Mouse (Mus musculus) neural tube, embryonic 13.5 days (tissue): ENCODE measurements around the gene Galnt15. TPM values are rescaled to one million over a fixed set of nuclear protein-coding genes. Genes with fewer than 3 reads are reported as not detected.

Experiments
- ATAC-seq: fragments of 200-750 bp; cut with Nextera tagmentation; 2 replicates; pipeline ENCODE4 v1.8.0; 2017; ENCODE audit warnings: low read depth, mild to moderate bottlenecking, moderate TSS enrichment, moderate library complexity
- H3K27ac ChIP-seq: fragments of 300-500 bp; sonication (generic); replicated peaks from 2 replicates; pipeline ENCODE4 v1.5.1; 2015; ENCODE audit warnings: moderate library complexity, mild to moderate bottlenecking, inconsistent platforms
- H3K27me3 ChIP-seq: fragments of 300-500 bp; sonication (generic); 2 replicates; pipeline ENCODE4 v1.6.1; 2015; ENCODE audit warnings: mild to moderate bottlenecking, inconsistent platforms
- H3K36me3 ChIP-seq: fragments of 300-500 bp; sonication (generic); 2 replicates; pipeline ENCODE4 v1.6.1; 2015; ENCODE audit warnings: mild to moderate bottlenecking, inconsistent platforms
- H3K4me1 ChIP-seq: fragments of 300-500 bp; sonication (generic); replicated peaks from 2 replicates; pipeline ENCODE4 v1.6.1; 2015; ENCODE audit warnings: inconsistent platforms
- H3K4me2 ChIP-seq: fragments of 300-500 bp; sonication (generic); 2 replicates; pipeline ENCODE4 v1.6.1; 2015; ENCODE audit warnings: inconsistent platforms, mild to moderate bottlenecking, moderate library complexity
- H3K4me3 ChIP-seq: fragments of 300-500 bp; sonication (generic); 2 replicates; pipeline ENCODE4 v1.5.1; 2015; ENCODE audit warnings: mild to moderate bottlenecking, inconsistent platforms
- H3K9ac ChIP-seq: fragments of 300-500 bp; sonication (generic); 2 replicates; pipeline ENCODE4 v1.6.1; 2015; ENCODE audit warnings: moderate library complexity, mild to moderate bottlenecking, inconsistent platforms
- H3K9me3 ChIP-seq: fragments of 300-500 bp; sonication (generic); 2 replicates; pipeline ENCODE4 v1.6.1; 2016; ENCODE audit warnings: inconsistent platforms
- WGBS: fragments of 180-500 bp; shearing (Covaris S2); methylation state at CpG from one replicate; pipeline ENCODE4 v1.1.7; 2015; 5-methylcytosine and 5-hydroxymethylcytosine counted together
- polyA plus RNA-seq: library from polyadenylated mRNA; unstranded; fragments of >200 nt; fragmentation: Nextera tagmentation; extraction: Ambion mirVana; gene quantifications from 2 replicates; pipeline ENCODE4 v1.2.1, GENCODE M21; 2015

The Galnt15 gene
- 0.15 and 0.23 TPM in 2 replicates for polyA plus RNA-seq

- H3K27ac ChIP-seq: no peak within 1 kb of the TSS
- no peak for ATAC-seq
Observed at GRCm38 (mm10) chr14:32028681-32029091, at the start of gene Galnt15. Gene Galnt15 (plus strand): TSS chr14:32028989.

GRCm38 (mm10) chr14:31994021-31994420 is 34.8 kb upstream of the Galnt15 start:
- ATAC-seq: no peak
- H3K36me3 ChIP-seq: no peaks in the 10 kb centered on the region
- H3K27me3 ChIP-seq: no peaks in the 10 kb centered on the region
- no peak overlapping the region for H3K4me3 ChIP-seq
- WGBS: 74% methylated on average over 8 of the region's 8 CpGs
- H3K4me2 ChIP-seq: no peak overlapping the region
- H3K4me1 ChIP-seq: no peaks in the 10 kb centered on the region
- no peaks in the 10 kb centered on the region for H3K9me3 ChIP-seq
- no peak overlapping the region for H3K27ac ChIP-seq
- H3K9ac ChIP-seq: no peak overlapping the region

More at GRCm38 (mm10) chr14:32028681-32029091, at the start of gene Galnt15:
- Histone ChIP-seq H3K4me3 (no peak within 1 kb of the TSS), H3K4me1 (peaks cover 19% of the 10 kb centered on the region), H3K9ac (no peak within 1 kb of the TSS), H3K9me3 (no peaks in the 10 kb centered on the region), H3K27me3 (no peaks in the 10 kb centered on the region), H3K4me2 (peak within 1 kb of the TSS; percentile 31), H3K36me3 (no peaks in the 10 kb centered on the region)
- WGBS: 20% methylated on average over 9 of the region's 9 CpGs

- H3K9ac ChIP-seq: no peak overlapping the region
- H3K36me3 ChIP-seq: no peaks in the 10 kb centered on the region
- H3K4me2 ChIP-seq: no peak overlapping the region
- no peaks in the 10 kb centered on the region for H3K27me3 ChIP-seq
- peaks cover 7% of the 10 kb centered on the region; the same call in 1 of the 2 replicates for H3K4me1 ChIP-seq
- H3K9me3 ChIP-seq: no peaks in the 10 kb centered on the region
- 76% methylated on average over 7 of the region's 7 CpGs for WGBS
- H3K27ac ChIP-seq: no peak overlapping the region
- no peak for ATAC-seq
- no peak overlapping the region for H3K4me3 ChIP-seq
Observed at GRCm38 (mm10) chr14:32000941-32001340, 27.8 kb upstream of the Galnt15 start.

- H3K27ac ChIP-seq: 0 out of 2 replicates have a peak overlapping the region, but pooled peaks have one; percentile 5
- WGBS: 81% methylated on average over 15 of the region's 15 CpGs
Observed at GRCm38 (mm10) chr14:32002502-32003338, 26.1 kb upstream of the Galnt15 start.

GRCm38 (mm10) chr14:32003904-32004596 is 24.7 kb upstream of the Galnt15 start:
- 78% methylated on average over 7 of the region's 7 CpGs for WGBS
- no peak overlapping the region for H3K27ac ChIP-seq
- peaks cover 7% of the 10 kb centered on the region; the same call in 1 of the 2 replicates for H3K4me1 ChIP-seq
- no peaks in the 10 kb centered on the region for H3K27me3 ChIP-seq
- H3K36me3 ChIP-seq: no peaks in the 10 kb centered on the region
- no peaks in the 10 kb centered on the region for H3K9me3 ChIP-seq
- ATAC-seq: no peak
- no peak overlapping the region for H3K4me2 ChIP-seq
- no peak overlapping the region for H3K4me3 ChIP-seq
- 0 out of 2 replicates have a peak overlapping the region, but pooled peaks have one; percentile 22 for H3K9ac ChIP-seq

More at GRCm38 (mm10) chr14:32002502-32003338, 26.1 kb upstream of the Galnt15 start:
- no peak overlapping the region for H3K4me2 ChIP-seq
- H3K9me3 ChIP-seq: no peaks in the 10 kb centered on the region
- H3K4me1 ChIP-seq: peaks cover 7% of the 10 kb centered on the region; the same call in 1 of the 2 replicates
- H3K36me3 ChIP-seq: no peaks in the 10 kb centered on the region
- H3K9ac ChIP-seq: no peak overlapping the region
- H3K27me3 ChIP-seq: no peaks in the 10 kb centered on the region
- no peak overlapping the region for H3K4me3 ChIP-seq
- no peak for ATAC-seq

- WGBS: 87% methylated on average over 9 of the region's 9 CpGs
- no peaks in the 10 kb centered on the region for H3K27me3 ChIP-seq
- H3K9ac ChIP-seq: no peak overlapping the region
- H3K27ac ChIP-seq: no peak overlapping the region
- H3K4me1 ChIP-seq: peaks cover 7% of the 10 kb centered on the region; the same call in 1 of the 2 replicates
- no peak for ATAC-seq
- no peaks in the 10 kb centered on the region for H3K36me3 ChIP-seq
- no peak overlapping the region for H3K4me3 ChIP-seq
- H3K4me2 ChIP-seq: no peak overlapping the region
- no peaks in the 10 kb centered on the region for H3K9me3 ChIP-seq
Observed at GRCm38 (mm10) chr14:32005673-32006261, 23.0 kb upstream of the Galnt15 start.

- no peak overlapping the region for H3K4me3 ChIP-seq
- H3K27me3 ChIP-seq: no peaks in the 10 kb centered on the region
- H3K9me3 ChIP-seq: no peaks in the 10 kb centered on the region
- WGBS: 92% methylated on average over 4 of the region's 4 CpGs
- H3K36me3 ChIP-seq: no peaks in the 10 kb centered on the region
- ATAC-seq: no peak
- H3K27ac ChIP-seq: no peak overlapping the region
- 0 out of 2 replicates have a peak, but pooled peaks cover under 1% of the 10 kb centered on the region for H3K4me1 ChIP-seq
- H3K9ac ChIP-seq: no peak overlapping the region
- no peak overlapping the region for H3K4me2 ChIP-seq
Observed at GRCm38 (mm10) chr14:32007654-32008335, 21.0 kb upstream of the Galnt15 start.

GRCm38 (mm10) chr14:32009715-32010114 is 19.1 kb upstream of the Galnt15 start:
- H3K9ac ChIP-seq: no peak overlapping the region
- WGBS: 90% methylated on average over 2 of the region's 2 CpGs
- H3K27ac ChIP-seq: no peak overlapping the region
- H3K36me3 ChIP-seq: no peaks in the 10 kb centered on the region
- no peaks in the 10 kb centered on the region for H3K4me1 ChIP-seq
- no peak overlapping the region for H3K4me2 ChIP-seq
- no peak for ATAC-seq
- H3K4me3 ChIP-seq: no peak overlapping the region
- H3K9me3 ChIP-seq: no peaks in the 10 kb centered on the region
- H3K27me3 ChIP-seq: no peaks in the 10 kb centered on the region

- 40% methylated on average over 6 of the region's 6 CpGs for WGBS
- Histone ChIP-seq H3K36me3 (no peaks in the 10 kb centered on the region), H3K9me3 (no peaks in the 10 kb centered on the region), H3K4me3 (no peak overlapping the region), H3K9ac (no peak overlapping the region), H3K27ac (no peak overlapping the region), H3K27me3 (no peaks in the 10 kb centered on the region), H3K4me2 (no peak overlapping the region), H3K4me1 (peaks cover 6% of the 10 kb centered on the region)
- ATAC-seq: no peak
Observed at GRCm38 (mm10) chr14:32011547-32012304, 17.1 kb upstream of the Galnt15 start.

- no peak overlapping the region for H3K4me2 ChIP-seq
- 0 out of 2 replicates have a peak overlapping the region, but pooled peaks have one; percentile 33 for H3K27ac ChIP-seq
- 86% methylated on average over 7 of the region's 7 CpGs for WGBS
Observed at GRCm38 (mm10) chr14:32015131-32015770, 13.5 kb upstream of the Galnt15 start.

More at GRCm38 (mm10) chr14:32015131-32015770, 13.5 kb upstream of the Galnt15 start:
- Histone ChIP-seq H3K4me1 (peaks cover 16% of the 10 kb centered on the region), H3K27me3 (no peaks in the 10 kb centered on the region), H3K9me3 (no peaks in the 10 kb centered on the region), H3K4me3 (no peak overlapping the region), H3K9ac (no peak overlapping the region), H3K36me3 (no peaks in the 10 kb centered on the region)
- no peak for ATAC-seq
